Mouse (Mus musculus) midbrain, embryonic 15.5 days (tissue): Measurements from ENCODE around the gene Ccdc160. TPM values are rescaled to one million over a fixed set of nuclear protein-coding genes. Genes with fewer than 3 reads are reported as not detected.

Source experiments
- ATAC-seq: fragments of 200-750 bp; cut with Nextera tagmentation; replicated peaks from 2 replicates; pipeline ENCODE4 v1.8.0; 2017; ENCODE audit warnings: moderate TSS enrichment
- H3K27ac ChIP-seq: fragments of 300-500 bp; sonication (generic); 2 replicates; pipeline ENCODE4 v1.5.1; 2015; ENCODE audit warnings: mild to moderate bottlenecking, inconsistent platforms
- H3K27me3 ChIP-seq: fragments of 300-500 bp; sonication (generic); replicated peaks from 2 replicates; pipeline ENCODE4 v1.6.1; 2015; ENCODE audit warnings: inconsistent platforms
- H3K36me3 ChIP-seq: fragments of 300-500 bp; sonication (generic); replicated peaks from 2 replicates; pipeline ENCODE4 v1.6.1; 2015; ENCODE audit warnings: inconsistent platforms
- H3K4me1 ChIP-seq: fragments of 300-500 bp; sonication (generic); 2 replicates; pipeline ENCODE4 v1.6.1; 2015; ENCODE audit warnings: inconsistent platforms
- H3K4me2 ChIP-seq: fragments of 300-500 bp; sonication (generic); 2 replicates; pipeline ENCODE4 v1.6.1; 2015; ENCODE audit warnings: inconsistent platforms, mild to moderate bottlenecking, moderate library complexity
- H3K4me3 ChIP-seq: fragments of 300-500 bp; sonication (generic); 2 replicates; pipeline ENCODE4 v1.5.1; 2015; ENCODE audit warnings: mild to moderate bottlenecking, inconsistent platforms
- H3K9ac ChIP-seq: fragments of 300-500 bp; sonication (generic); 2 replicates; pipeline ENCODE4 v1.6.1; 2015; ENCODE audit warnings: mild to moderate bottlenecking, inconsistent platforms
- H3K9me3 ChIP-seq: fragments of 300-500 bp; sonication (generic); 2 replicates; pipeline ENCODE4 v1.6.1; 2016; ENCODE audit warnings: inconsistent platforms
- WGBS: fragments of 180-500 bp; shearing (Covaris S2); methylation state at CpG from one replicate; pipeline ENCODE4 v1.1.7; 2015; ENCODE audit warnings: mixed read lengths; 5-methylcytosine and 5-hydroxymethylcytosine counted together
- polyA plus RNA-seq: library from polyadenylated mRNA; unstranded; fragments of >200 nt; fragmentation: Nextera tagmentation; extraction: Ambion mirVana; gene quantifications from 2 replicates; pipeline ENCODE4 v1.2.1, GENCODE M21; 2015

Gene Ccdc160
- polyA plus RNA-seq, 1 experiment from 2014 or later = 7.9 TPM

- no peaks in the 10 kb centered on the region for H3K36me3 ChIP-seq
- H3K27ac ChIP-seq = no peak overlapping the region
- H3K4me1 ChIP-seq = no peaks in the 10 kb centered on the region
- no peak overlapping the region for H3K4me2 ChIP-seq
- no peaks in the 10 kb centered on the region for H3K9me3 ChIP-seq
- no peaks in the 10 kb centered on the region for H3K27me3 ChIP-seq
- ATAC-seq = no peak
- 53% methylated on average over 3 of the region's 3 CpGs for WGBS
- no peak overlapping the region for H3K9ac ChIP-seq
- H3K4me3 ChIP-seq = no peak overlapping the region
Observed at GRCm38 (mm10) chrX:52775973-52776372, 15.0 kb upstream of the Ccdc160 start.

GRCm38 (mm10) chrX:52777671-52778070 is 13.3 kb upstream of the Ccdc160 start:
- H3K9ac ChIP-seq = no peak overlapping the region
- no peaks in the 10 kb centered on the region for H3K9me3 ChIP-seq
- no peaks in the 10 kb centered on the region for H3K36me3 ChIP-seq
- no peaks in the 10 kb centered on the region for H3K4me1 ChIP-seq
- no peak overlapping the region for H3K4me3 ChIP-seq
- no peak for ATAC-seq
- no peaks in the 10 kb centered on the region for H3K27me3 ChIP-seq
- WGBS = 79% methylated on average over 5 of the region's 5 CpGs
- H3K4me2 ChIP-seq = no peak overlapping the region
- H3K27ac ChIP-seq = no peak overlapping the region

- no peak for ATAC-seq
- WGBS = 73% methylated on average over 5 of the region's 5 CpGs
Observed at GRCm38 (mm10) chrX:52783898-52784297, 7.1 kb upstream of the Ccdc160 start.

GRCm38 (mm10) chrX:52791944-52792719 is 1.1 kb downstream of the Ccdc160 start:
- H3K9me3 ChIP-seq = no peaks in the 10 kb centered on the region
- ATAC-seq = no peak
- H3K36me3 ChIP-seq = no peaks in the 10 kb centered on the region
- no peak overlapping the region for H3K27ac ChIP-seq
- peak overlapping the region; percentile 51 for H3K4me2 ChIP-seq
- H3K4me3 ChIP-seq = peak overlapping the region; percentile 49; the same call in 1 of the 2 replicates
- WGBS = 47% methylated on average over 10 of the region's 10 CpGs
- H3K9ac ChIP-seq = no peak overlapping the region
- peaks cover 8% of the 10 kb centered on the region; the same call in 1 of the 2 replicates for H3K4me1 ChIP-seq
- H3K27me3 ChIP-seq = no peaks in the 10 kb centered on the region

More at GRCm38 (mm10) chrX:52783898-52784297, 7.1 kb upstream of the Ccdc160 start:
- Histone ChIP-seq H3K9ac (no peak overlapping the region), H3K27me3 (no peaks in the 10 kb centered on the region), H3K4me1 (no peaks in the 10 kb centered on the region), H3K27ac (no peak overlapping the region), H3K4me3 (no peak overlapping the region), H3K4me2 (no peak overlapping the region), H3K36me3 (no peaks in the 10 kb centered on the region), H3K9me3 (no peaks in the 10 kb centered on the region)

GRCm38 (mm10) chrX:52792861-52793260 is 1.9 kb downstream of the Ccdc160 start:
- H3K36me3 ChIP-seq = no peaks in the 10 kb centered on the region
- ATAC-seq = no peak
- H3K4me2 ChIP-seq = no peak overlapping the region
- peaks cover 8% of the 10 kb centered on the region; the same call in 1 of the 2 replicates for H3K4me1 ChIP-seq
- WGBS = 46% methylated on average over 6 of the region's 6 CpGs
- H3K9me3 ChIP-seq = no peaks in the 10 kb centered on the region
- H3K4me3 ChIP-seq = no peak overlapping the region
- no peak overlapping the region for H3K27ac ChIP-seq
- no peak overlapping the region for H3K9ac ChIP-seq
- no peaks in the 10 kb centered on the region for H3K27me3 ChIP-seq

GRCm38 (mm10) chrX:52795816-52796215 is 4.8 kb downstream of the Ccdc160 start:
- no peaks in the 10 kb centered on the region for H3K27me3 ChIP-seq
- 25% methylated on average over 8 of the region's 8 CpGs for WGBS
- H3K36me3 ChIP-seq = no peaks in the 10 kb centered on the region
- H3K9ac ChIP-seq = no peak overlapping the region
- H3K9me3 ChIP-seq = no peaks in the 10 kb centered on the region
- H3K27ac ChIP-seq = no peak overlapping the region
- H3K4me2 ChIP-seq = no peak overlapping the region
- ATAC-seq = no peak
- H3K4me3 ChIP-seq = no peak overlapping the region
- H3K4me1 ChIP-seq = peaks cover 8% of the 10 kb centered on the region; the same call in 1 of the 2 replicates

GRCm38 (mm10) chrX:52797031-52797625 is 6.1 kb downstream of the Ccdc160 start:
- ATAC-seq = no peak
- H3K9ac ChIP-seq = no peak overlapping the region
- 57% methylated on average over 9 of the region's 9 CpGs for WGBS

GRCm38 (mm10) chrX:52798255-52798654 is 7.3 kb downstream of the Ccdc160 start:
- Histone ChIP-seq H3K9ac (no peak overlapping the region), H3K4me2 (no peak overlapping the region), H3K4me3 (no peak overlapping the region), H3K27ac (no peak overlapping the region), H3K4me1 (no peaks in the 10 kb centered on the region), H3K27me3 (no peaks in the 10 kb centered on the region), H3K9me3 (no peaks in the 10 kb centered on the region), H3K36me3 (no peaks in the 10 kb centered on the region)
- ATAC-seq = no peak
- WGBS = 69% methylated on average over 14 of the region's 14 CpGs

More at GRCm38 (mm10) chrX:52797031-52797625, 6.1 kb downstream of the Ccdc160 start:
- no peaks in the 10 kb centered on the region for H3K36me3 ChIP-seq
- H3K9me3 ChIP-seq = no peaks in the 10 kb centered on the region
- H3K27me3 ChIP-seq = no peaks in the 10 kb centered on the region
- peaks cover 4% of the 10 kb centered on the region; the same call in 1 of the 2 replicates for H3K4me1 ChIP-seq
- H3K4me3 ChIP-seq = no peak overlapping the region
- H3K4me2 ChIP-seq = no peak overlapping the region
- H3K27ac ChIP-seq = no peak overlapping the region

GRCm38 (mm10) chrX:52799566-52799965 is 8.6 kb downstream of the Ccdc160 start:
- ATAC-seq = no peak
- H3K4me2 ChIP-seq = no peak overlapping the region
- H3K27ac ChIP-seq = no peak overlapping the region
- no peak overlapping the region for H3K9ac ChIP-seq
- H3K4me1 ChIP-seq = no peaks in the 10 kb centered on the region
- no peaks in the 10 kb centered on the region for H3K36me3 ChIP-seq
- WGBS = 47% methylated on average over 6 of the region's 6 CpGs
- no peak overlapping the region for H3K4me3 ChIP-seq
- H3K9me3 ChIP-seq = no peaks in the 10 kb centered on the region
- no peaks in the 10 kb centered on the region for H3K27me3 ChIP-seq

- no peaks in the 10 kb centered on the region for H3K9me3 ChIP-seq
- no peak overlapping the region for H3K27ac ChIP-seq
- H3K36me3 ChIP-seq = no peaks in the 10 kb centered on the region
- H3K4me2 ChIP-seq = no peak overlapping the region
- H3K9ac ChIP-seq = no peak overlapping the region
- no peaks in the 10 kb centered on the region for H3K27me3 ChIP-seq
- no peak overlapping the region for H3K4me3 ChIP-seq
- WGBS = 51% methylated on average over 3 of the region's 3 CpGs
- ATAC-seq = no peak
- H3K4me1 ChIP-seq = no peaks in the 10 kb centered on the region
Observed at GRCm38 (mm10) chrX:52819338-52819737, 28.3 kb downstream of the Ccdc160 start.
